Comparison of ENCODE assay signal across 8 mouse cellular contexts in genomic region chr2:121866071-121866601, GRCm38 (mm10). TPM values are rescaled to one million over a fixed set of nuclear protein-coding genes. Genes with fewer than 3 reads are reported as not detected.
DNase-seq lines count a peak whose midpoint lies in the region; ATAC-seq lines count a peak whose summit lies in the region.

No protein-coding gene starts in this region.

- WGBS in heart, embryonic 11.5 days (ENCODE audit: insufficient replicate concordance), result 5% methylated on average over 18 of the region's 18 CpGs
- 5% methylated on average over 18 of the region's 18 CpGs for WGBS in liver, embryonic 16.5 days (ENCODE audit: insufficient replicate concordance)
- under 1% methylated on average over 18 of the region's 18 CpGs for WGBS in neural tube, embryonic 13.5 days

- peak overlapping the region; percentile 70 for H3K4me2 ChIP-seq in heart, embryonic 11.5 days
- peak overlapping the region; percentile 92 for H3K4me2 ChIP-seq in liver, embryonic 16.5 days (ENCODE audit: low read depth, low read length)
- H3K4me2 ChIP-seq in neural tube, embryonic 13.5 days, result peak overlapping the region; percentile 62

- 0 out of 2 replicates have a peak overlapping the region, but pooled peaks have one; percentile 29 for H3K27ac ChIP-seq in heart, embryonic 11.5 days (ENCODE audit: low read depth, low read length)
- H3K27ac ChIP-seq in liver, embryonic 16.5 days (ENCODE audit: low read length), result no peak overlapping the region
- H3K27ac ChIP-seq in neural tube, embryonic 13.5 days (replicated peaks), result peak overlapping the region; percentile 91

- no peaks in the 10 kb centered on the region for H3K9me3 ChIP-seq in heart, embryonic 11.5 days (replicated peaks; ENCODE audit: control insufficient read depth, low read length)
- H3K9me3 ChIP-seq in liver, embryonic 16.5 days (replicated peaks; ENCODE audit: control insufficient read depth, low read length), result no peaks in the 10 kb centered on the region
- no peaks in the 10 kb centered on the region for H3K9me3 ChIP-seq in neural tube, embryonic 13.5 days

- no peak for ATAC-seq in heart, embryonic 11.5 days (replicated peaks; ENCODE audit: insufficient number of reproducible peaks, low FRiP score, low TSS enrichment)
- ATAC-seq in liver, embryonic 16.5 days (ENCODE audit: low read depth), result no peak
- peak; percentile 55 for ATAC-seq in neural tube, embryonic 13.5 days (ENCODE audit: low read depth)

- DNase-seq in kidney, adult 18-20 months, result peak; percentile 21
- DNase-seq in kidney, postnatal 25 days, result no peak
- DNase-seq in brain, embryonic 18.5 days (ENCODE audit: low read depth, low spot score), result peak; percentile 46
- DNase-seq in kidney, postnatal 10 days, result peak; percentile 17
- no peak for DNase-seq in retina, postnatal 1 day

- H3K36me3 ChIP-seq in heart, embryonic 11.5 days (ENCODE audit: control insufficient read depth, insufficient read depth, low read length), result no peaks in the 10 kb centered on the region
- H3K36me3 ChIP-seq in liver, embryonic 16.5 days (ENCODE audit: control insufficient read depth, insufficient read depth), result no peaks in the 10 kb centered on the region
- no peaks in the 10 kb centered on the region; the same call in 1 of the 2 replicates for H3K36me3 ChIP-seq in neural tube, embryonic 13.5 days

- H3K4me1 ChIP-seq in heart, embryonic 11.5 days (ENCODE audit: control insufficient read depth, insufficient read depth, low read length), result 0 out of 2 replicates have a peak, but pooled peaks cover 8% of the 10 kb centered on the region
- peaks cover 7% of the 10 kb centered on the region for H3K4me1 ChIP-seq in liver, embryonic 16.5 days (ENCODE audit: control insufficient read depth, low read depth, low read length)
- H3K4me1 ChIP-seq in neural tube, embryonic 13.5 days (replicated peaks), result peaks cover 32% of the 10 kb centered on the region

- peak overlapping the region; percentile 56 for H3K4me3 ChIP-seq in heart, embryonic 11.5 days (ENCODE audit: low read depth, low read length)
- H3K4me3 ChIP-seq in liver, embryonic 16.5 days (ENCODE audit: low read depth, low read length), result peak overlapping the region; percentile 73
- peak overlapping the region; percentile 94 for H3K4me3 ChIP-seq in neural tube, embryonic 13.5 days

- H3K9ac ChIP-seq in heart, embryonic 11.5 days (ENCODE audit: low read depth, low read length), result peak overlapping the region; percentile 71
- peak overlapping the region; percentile 67; the same call in 1 of the 2 replicates for H3K9ac ChIP-seq in liver, embryonic 16.5 days (ENCODE audit: low read depth, low read length)
- H3K9ac ChIP-seq in neural tube, embryonic 13.5 days, result peak overlapping the region; percentile 94

- no peaks in the 10 kb centered on the region for H3K27me3 ChIP-seq in heart, embryonic 11.5 days (ENCODE audit: control insufficient read depth, insufficient read depth, low read length)
- peaks cover 15% of the 10 kb centered on the region for H3K27me3 ChIP-seq in liver, embryonic 16.5 days (ENCODE audit: control insufficient read depth, insufficient read depth, low read depth, low read length)
- 0 out of 2 replicates have a peak, but pooled peaks cover 3% of the 10 kb centered on the region for H3K27me3 ChIP-seq in neural tube, embryonic 13.5 days

RNA-seq across cellular contexts. Expression of gene Casc4, which starts 0.6 kb away (rescaled TPM):
- 18.0 and 19.0 TPM in 2 replicates for polyA plus RNA-seq in heart, embryonic 11.5 days (2014; fragmentation: Nextera tagmentation; extraction: Ambion mirVana)
- polyA plus RNA-seq in liver, embryonic 16.5 days (2015; fragmentation: Nextera tagmentation; extraction: Ambion mirVana), result 2.8 and 3.5 TPM in 2 replicates
- polyA plus RNA-seq in neural tube, embryonic 13.5 days (2015; fragmentation: Nextera tagmentation; extraction: Ambion mirVana), result 30.1 and 32.0 TPM in 2 replicates

RNA-seq across cellular contexts. Expression of gene Frmd5, which starts 59.2 kb away (rescaled TPM):
- 24.2 and 29.5 TPM in 2 replicates for polyA plus RNA-seq in heart, embryonic 11.5 days (2014; fragmentation: Nextera tagmentation; extraction: Ambion mirVana)
- polyA plus RNA-seq in liver, embryonic 16.5 days (2015; fragmentation: Nextera tagmentation; extraction: Ambion mirVana), result 0.12 and 0.18 TPM in 2 replicates
- 28.1 and 31.9 TPM in 2 replicates for polyA plus RNA-seq in neural tube, embryonic 13.5 days (2015; fragmentation: Nextera tagmentation; extraction: Ambion mirVana)

Comparison
In these comparisons a context has a peak if more than half of its experiments do, and no peak if none do; other contexts are left out.
1. DNase-seq: peak in kidney, adult 18-20 months (single experiment), brain, embryonic 18.5 days (single experiment) and kidney, postnatal 10 days (single experiment); none in kidney, postnatal 25 days (0 of 2) and retina, postnatal 1 day (single experiment).
2. RNA of gene Frmd5, which starts 59.2 kb away (polyA plus RNA-seq): 28.1 to 31.9 TPM in neural tube, embryonic 13.5 days and 24.2 to 29.5 TPM in heart, embryonic 11.5 days; 0.12 to 0.18 TPM in liver, embryonic 16.5 days; every median in the first group is over 10 times any median in the second.
3. Peak in every context shown above with its lines, with median percentiles within 50 percentile points of each other: H3K4me2 ChIP-seq, H3K4me3 ChIP-seq and H3K9ac ChIP-seq.